Mouse (Mus musculus) lung, postnatal 36 days (tissue): Measurements from ENCODE around the gene Sprr1a.
"Not testable (repeated sequence)": the region's sequence is repeated elsewhere in the genome, so short reads cannot be mapped to it uniquely, and the experiment has no call there.

ENCODE experiments used
- DNase-seq: peaks from one replicate; pipeline ENCODE4 v3.0.0; 2022; ENCODE audit warnings: mixed read lengths

Gene Sprr1a

GRCm38 (mm10) chr3:92485863-92486262 lies at the start of gene Sprr1a:
TSS of gene Sprr1a (minus strand) at chr3:92485895.
- no peak for DNase-seq

- no peak for DNase-seq
Observed at GRCm38 (mm10) chr3:92534411-92534810, 48.7 kb upstream of the Sprr1a start, which contains the start of gene 2310046K23Rik. TSS of gene 2310046K23Rik (minus strand) at chr3:92534511.

- DNase-seq, result peak; percentile 1
Observed at GRCm38 (mm10) chr3:92512325-92512724, 26.6 kb upstream of the Sprr1a start.

- DNase-seq, result peak; percentile 19
Observed at GRCm38 (mm10) chr3:92510786-92511185, 25.1 kb upstream of the Sprr1a start.

- no peak for DNase-seq
Observed at GRCm38 (mm10) chr3:92508185-92508584, 22.5 kb upstream of the Sprr1a start.

GRCm38 (mm10) chr3:92503528-92503927 lies 17.8 kb upstream of the Sprr1a start:
- DNase-seq, result no peak

GRCm38 (mm10) chr3:92500393-92500792 lies 14.7 kb upstream of the Sprr1a start, which contains the start of gene Sprr4:
TSS of gene Sprr4 (minus strand) at chr3:92500493.
- DNase-seq, result no peak

GRCm38 (mm10) chr3:92490262-92490661 lies 4.6 kb upstream of the Sprr1a start:
- DNase-seq, result not testable (repeated sequence)

GRCm38 (mm10) chr3:92486307-92486706 lies 612 bp upstream of the Sprr1a start:
- peak; percentile 0 for DNase-seq

- DNase-seq, result not testable (repeated sequence)
Observed at GRCm38 (mm10) chr3:92481249-92481648, 4.4 kb downstream of the Sprr1a start.

- DNase-seq, result no peak
Observed at GRCm38 (mm10) chr3:92470111-92470510, 15.6 kb downstream of the Sprr1a start.

GRCm38 (mm10) chr3:92467424-92467823 lies 18.3 kb downstream of the Sprr1a start:
- no peak for DNase-seq

- DNase-seq, result no peak
Observed at GRCm38 (mm10) chr3:92466576-92466975, 19.1 kb downstream of the Sprr1a start.

GRCm38 (mm10) chr3:92458620-92459019 lies 27.1 kb downstream of the Sprr1a start, which contains the start of gene Sprr3:
TSS of gene Sprr3 (minus strand) at chr3:92458720.
- DNase-seq, result no peak

- no peak for DNase-seq
Observed at GRCm38 (mm10) chr3:92455151-92455550, 30.5 kb downstream of the Sprr1a start.

GRCm38 (mm10) chr3:92440177-92440576 lies 45.5 kb downstream of the Sprr1a start:
- no peak for DNase-seq

- no peak for DNase-seq
Observed at GRCm38 (mm10) chr3:92438689-92439088, 47.0 kb downstream of the Sprr1a start, which contains the start of gene Sprr1b. TSS of gene Sprr1b (minus strand) at chr3:92438789.
